Mouse (Mus musculus) right cerebral cortex, postnatal 25 days (tissue): ENCODE data around the gene Mlxipl.
"Not testable (repeated sequence)": the region's sequence is repeated elsewhere in the genome, so short reads cannot be mapped to it uniquely, and the experiment has no call there.

Experiments
- DNase-seq: peaks from one replicate; pipeline ENCODE4 v3.0.0; 2022

The Mlxipl gene

DNA sequence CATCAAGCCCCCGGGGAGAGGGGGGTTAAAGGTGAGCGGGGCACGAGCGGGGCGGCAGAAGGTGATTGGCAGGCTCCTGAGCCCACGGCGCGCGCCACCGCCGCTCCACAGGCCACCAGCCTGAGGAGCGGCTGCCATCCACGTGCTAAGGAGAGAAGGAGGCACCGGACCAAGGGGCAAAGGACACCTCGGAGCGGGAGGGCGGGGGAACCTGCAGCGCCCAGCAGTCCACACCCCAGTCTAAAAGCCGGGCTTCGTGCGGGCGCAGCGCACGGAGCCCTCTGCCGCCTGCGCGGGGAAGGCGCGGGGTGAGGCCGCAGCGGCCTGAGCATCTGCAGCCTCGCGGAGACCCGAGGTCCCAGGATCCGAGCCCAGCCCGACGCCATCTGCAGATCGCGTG is at the start of gene Mlxipl:
Mlxipl (plus strand) TSS at position 238 of the 400 bp plus-strand sequence.
- DNase-seq = no peak

DNA sequence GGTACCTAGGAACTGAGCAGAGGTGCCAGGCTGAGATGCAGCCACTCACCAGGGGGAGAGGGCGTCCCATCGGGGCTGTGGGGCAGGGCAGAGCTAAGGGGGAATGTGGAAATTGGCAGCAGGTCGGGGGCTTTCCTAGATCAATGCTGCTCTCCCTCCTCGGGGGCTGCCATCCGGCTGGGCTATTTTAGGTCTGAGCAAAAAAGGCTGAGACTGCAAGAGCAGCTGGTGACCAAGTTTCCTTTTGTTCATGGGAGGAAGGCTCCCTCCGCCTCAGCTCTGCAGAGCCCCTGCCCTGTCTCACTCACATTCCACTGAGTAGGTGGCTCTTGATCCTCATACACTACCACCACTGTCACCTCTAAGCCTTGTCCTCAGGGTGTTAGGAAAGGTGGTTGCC is 49.6 kb upstream of the Mlxipl start:
- peak; percentile 65 for DNase-seq

DNA sequence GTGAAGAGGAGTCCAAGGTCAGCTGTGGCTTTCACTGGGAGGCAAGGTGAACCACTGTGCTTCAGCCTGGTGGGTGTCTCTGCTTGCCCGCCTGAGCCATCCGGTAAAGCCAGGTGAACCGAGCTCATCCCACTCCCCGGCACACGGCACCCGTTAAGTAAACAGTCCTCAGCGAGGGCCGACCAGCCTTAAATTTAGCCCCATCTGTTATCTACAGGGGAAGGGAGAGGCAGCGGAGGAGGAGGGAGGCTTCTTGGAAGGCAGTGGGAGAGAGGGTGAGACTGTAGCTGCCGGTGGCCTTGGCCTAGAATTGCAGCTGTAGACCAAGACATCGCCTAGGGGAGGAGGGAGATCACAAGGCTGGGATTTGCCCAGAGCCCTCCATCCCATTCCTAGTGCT is 48.9 kb upstream of the Mlxipl start:
- DNase-seq = peak; percentile 55

DNA sequence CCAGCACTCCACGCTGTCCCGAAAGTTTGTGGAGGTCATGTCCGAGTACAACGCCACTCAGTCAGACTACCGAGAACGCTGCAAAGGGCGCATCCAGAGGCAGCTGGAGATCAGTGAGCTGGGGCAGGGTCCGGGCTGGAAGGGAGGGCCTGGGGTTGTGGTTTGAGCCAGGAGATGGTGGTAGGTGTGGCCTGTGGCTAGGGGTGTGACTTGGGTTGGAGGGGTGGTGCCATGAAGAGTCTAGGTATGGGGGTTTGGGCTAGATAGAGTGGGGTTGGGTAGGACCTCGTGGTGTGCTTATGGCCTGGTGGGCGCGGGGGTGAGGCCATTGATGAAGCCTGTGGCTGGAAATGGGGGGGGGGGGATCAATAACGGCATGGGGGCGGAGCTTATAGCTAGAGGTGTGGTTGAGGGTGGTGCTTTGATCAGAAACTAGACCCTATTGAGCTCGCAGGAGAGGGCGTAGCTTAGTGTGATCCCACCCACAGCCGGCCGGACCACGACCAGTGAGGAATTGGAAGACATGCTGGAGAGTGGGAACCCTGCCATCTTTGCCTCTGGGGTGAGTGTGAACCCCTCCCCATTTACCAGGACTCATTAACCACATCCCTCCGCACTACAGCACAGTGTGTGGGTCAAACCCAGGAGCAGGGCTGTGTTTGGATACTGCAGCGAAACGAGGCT is 47.4 kb upstream of the Mlxipl start:
- no peak for DNase-seq

DNA sequence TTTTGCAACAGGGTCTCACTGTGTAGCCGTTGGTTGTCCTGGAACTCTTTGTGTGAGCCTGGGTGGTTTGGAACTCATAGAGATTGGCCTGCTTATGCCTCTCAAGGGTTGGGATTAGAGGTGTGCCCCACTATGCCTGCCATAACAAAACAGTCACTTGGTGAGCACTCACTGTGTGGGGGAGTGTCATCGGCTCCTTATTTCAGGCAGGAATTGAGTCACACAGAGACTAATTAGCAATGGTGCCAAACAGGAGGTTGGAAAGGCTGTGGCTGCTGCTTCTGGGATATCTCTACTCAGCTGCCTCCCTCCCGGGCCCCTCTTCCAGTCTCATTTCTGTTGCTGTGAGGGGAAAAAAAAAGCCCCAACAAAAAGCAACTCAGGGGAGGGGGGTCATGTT is 45.1 kb upstream of the Mlxipl start:
- DNase-seq = no peak

DNA sequence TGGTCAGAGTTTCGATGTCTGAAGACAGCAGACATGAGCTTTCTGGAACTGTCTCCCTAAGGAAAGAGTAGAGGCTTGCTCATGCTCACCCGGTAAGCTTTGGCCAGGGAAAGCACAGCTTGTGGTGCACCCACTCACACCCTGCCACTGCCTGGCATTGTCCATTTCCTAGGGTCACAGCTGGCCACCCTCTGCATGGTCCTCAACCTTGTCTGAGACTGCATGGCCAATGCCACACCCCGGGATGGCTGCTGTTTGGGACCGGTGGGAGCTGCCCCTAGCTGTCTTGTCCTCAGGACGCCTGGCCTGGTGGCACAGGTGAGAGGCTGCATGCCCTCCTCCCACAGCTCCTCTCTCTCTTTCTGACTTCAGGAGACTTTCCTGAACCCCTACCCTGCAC is 41.2 kb upstream of the Mlxipl start:
- DNase-seq = no peak

DNA sequence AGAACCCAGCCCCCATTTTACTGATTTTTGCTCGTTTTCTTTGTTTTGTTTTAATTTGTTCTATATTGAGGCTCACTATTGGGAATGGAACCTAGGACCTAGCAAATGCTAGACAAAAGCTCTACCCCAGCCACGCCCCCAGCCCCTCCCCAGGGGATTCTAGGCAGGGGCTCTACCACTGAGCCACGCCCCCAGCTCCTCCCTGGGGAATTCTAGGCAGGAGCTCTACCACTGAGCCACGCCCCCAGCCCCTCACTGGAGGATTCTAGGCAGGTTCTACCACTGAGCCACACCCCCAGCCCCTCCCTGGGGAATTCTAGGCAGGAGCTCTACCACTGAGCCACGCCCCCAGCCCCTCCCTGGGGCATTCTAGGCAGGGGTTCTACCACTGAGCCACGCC is 40.4 kb upstream of the Mlxipl start:
- DNase-seq = not testable (repeated sequence)

DNA sequence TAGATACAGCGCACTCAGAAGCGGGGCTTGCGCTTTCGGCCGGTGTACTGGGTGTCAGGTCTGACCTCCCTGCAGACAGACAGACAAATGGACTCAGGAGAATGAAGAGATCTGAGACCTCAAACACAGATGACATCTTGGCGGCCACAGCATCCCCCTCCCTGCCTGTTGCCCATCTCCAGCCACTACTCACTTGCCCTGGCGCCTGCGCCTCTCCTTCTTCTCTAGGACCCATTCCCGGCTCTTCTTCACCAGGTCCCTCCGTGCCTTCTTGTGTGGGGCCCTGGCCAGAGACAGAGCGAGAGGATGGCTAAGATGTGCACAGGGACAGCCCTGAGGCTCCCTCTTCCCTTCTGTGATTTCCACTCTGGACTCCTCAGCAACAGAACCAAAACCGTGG is 36.3 kb upstream of the Mlxipl start:
- no peak for DNase-seq

DNA sequence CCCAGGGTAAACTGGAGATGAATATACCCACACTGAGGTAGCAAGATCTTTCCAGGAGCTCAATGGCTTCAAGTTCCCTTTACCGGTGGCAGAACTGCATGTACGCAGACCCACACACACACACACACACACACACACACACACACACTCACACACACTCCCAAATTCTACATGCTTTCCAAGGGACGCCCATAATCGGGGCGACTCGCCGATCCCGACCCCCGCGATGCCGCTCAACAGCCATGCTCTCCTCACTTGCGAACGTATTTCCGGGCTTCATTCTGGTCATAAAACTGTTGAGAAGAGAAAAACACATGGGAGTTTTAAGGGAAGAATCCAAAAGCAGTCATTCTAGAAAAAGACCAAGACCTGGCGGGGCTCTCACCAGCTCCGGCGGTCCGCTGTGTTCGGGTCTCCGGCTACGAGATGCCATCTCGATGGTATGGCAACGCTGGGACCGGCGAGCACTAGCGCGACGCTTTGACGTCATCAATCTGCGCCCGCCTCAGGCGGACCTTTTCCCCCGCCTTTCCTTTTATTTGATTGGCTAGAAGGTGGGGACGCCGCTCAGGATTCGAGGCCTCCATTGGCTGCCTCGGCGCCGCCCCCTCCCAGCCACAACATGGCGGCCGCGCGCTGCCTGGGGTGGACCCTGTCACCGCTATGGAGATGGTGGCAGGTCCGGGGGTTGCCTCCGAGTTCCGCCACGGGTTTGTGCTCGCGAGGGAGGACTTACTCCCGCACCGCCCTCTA is 25.9 kb upstream of the Mlxipl start, which contains the start of gene Dnajc30:
Dnajc30 (plus strand) TSS at position 574 of the 753 bp plus-strand sequence.
- peak; percentile 97 for DNase-seq

DNA sequence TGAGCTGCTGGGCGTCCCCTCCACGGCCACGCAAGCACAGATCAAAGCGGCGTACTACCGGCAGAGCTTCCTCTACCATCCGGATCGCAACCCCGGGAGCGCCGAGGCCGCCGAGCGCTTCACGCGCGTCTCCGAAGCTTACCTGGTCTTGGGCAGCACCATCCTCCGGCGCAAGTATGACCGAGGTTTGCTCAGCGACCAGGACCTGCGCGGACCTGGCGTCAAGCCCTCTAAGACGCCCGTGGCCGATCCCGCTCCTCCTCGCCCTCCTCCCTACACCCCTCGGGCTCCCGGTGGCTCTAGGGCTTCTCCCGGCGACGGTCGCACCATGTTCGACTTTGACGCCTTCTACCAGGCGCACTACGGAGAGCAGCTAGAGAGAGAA is 25.3 kb upstream of the Mlxipl start:
- DNase-seq = no peak

DNA sequence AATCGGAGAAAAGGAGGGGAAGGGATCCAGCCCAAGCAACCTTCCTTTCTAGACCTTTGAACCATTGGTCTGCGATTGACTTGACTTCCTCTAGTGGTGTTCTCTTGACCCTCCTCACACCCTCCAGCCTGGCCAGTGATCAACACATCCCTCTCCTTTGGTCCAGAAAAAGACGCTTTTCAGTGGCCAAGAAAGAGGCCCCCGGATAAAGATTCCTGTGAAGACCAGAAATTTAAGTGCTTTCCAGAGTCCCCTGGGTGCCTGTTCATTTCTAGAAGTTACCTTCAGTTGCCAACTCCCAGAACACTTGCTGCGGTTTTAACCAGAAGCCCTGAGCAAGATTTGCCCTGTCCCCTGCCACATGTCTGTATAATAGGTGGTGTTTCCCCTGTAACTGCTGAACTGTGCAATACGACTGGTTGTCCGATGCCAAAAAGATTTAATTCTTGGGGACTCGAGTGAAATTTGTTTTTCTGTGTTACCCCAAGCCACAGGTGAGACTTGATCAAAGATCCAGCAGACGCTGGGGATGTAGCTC is 24.7 kb upstream of the Mlxipl start, which contains the start of gene Bud23:
Bud23 (minus strand) TSS at position 51 of the 538 bp plus-strand sequence.
- DNase-seq = not testable (repeated sequence)

DNA sequence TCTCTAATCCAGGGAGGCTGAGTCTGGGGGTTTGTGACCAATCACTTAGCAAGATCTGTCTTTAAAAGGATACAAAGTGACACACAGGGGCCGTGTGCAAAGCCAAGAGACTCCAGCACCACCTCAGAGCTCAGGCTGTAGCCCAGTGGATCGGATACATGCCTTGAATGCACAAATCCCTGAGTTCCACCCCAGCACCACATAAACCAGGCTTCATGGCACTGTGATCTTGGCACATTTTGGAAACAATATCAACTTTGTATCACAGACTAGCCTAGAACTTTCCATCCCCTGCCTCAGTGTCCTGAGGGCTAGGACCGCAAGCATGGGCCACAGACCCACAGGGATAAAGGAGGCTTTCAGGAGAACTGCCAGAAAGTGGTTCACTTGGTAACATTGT is 23.7 kb upstream of the Mlxipl start:
- DNase-seq = no peak

DNA sequence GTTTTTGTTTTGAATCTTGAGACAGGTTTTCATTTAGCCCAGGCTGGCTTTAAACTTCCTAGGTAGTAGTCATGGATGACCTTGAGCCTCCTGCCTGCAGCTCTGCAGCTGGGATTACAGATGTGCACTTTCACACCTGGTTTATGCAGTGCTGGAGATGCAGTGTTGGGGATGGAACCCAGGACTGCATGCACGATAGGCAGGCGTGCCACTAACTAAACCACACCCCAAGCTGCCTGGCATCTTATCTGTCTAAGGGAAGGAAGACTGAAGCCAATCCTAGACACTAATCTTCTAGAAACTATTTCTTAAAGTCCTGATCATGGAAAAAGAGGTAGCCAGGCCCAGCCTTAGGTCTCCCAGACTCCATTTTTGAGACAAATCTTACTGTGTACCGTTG is 19.2 kb upstream of the Mlxipl start:
- no peak for DNase-seq

DNA sequence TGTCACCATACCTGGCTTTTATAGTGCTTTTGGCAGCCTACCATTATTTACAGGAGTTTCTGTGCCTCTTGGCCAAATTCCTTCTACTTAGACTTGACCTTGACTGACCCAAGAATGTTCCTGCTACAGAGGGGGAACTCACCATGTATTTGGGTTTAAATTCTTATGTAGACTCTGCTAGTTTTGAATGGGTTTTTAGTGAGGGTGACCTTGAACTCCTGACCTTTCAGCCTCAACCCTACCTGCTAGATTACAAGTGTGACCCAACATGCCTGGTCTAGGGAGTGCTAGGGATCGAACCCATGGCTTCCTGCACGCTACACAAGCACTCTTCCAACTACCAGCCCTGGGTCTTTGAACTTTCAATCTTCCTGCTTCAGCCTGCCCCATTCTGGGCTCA is 17.6 kb upstream of the Mlxipl start:
- DNase-seq = no peak

DNA sequence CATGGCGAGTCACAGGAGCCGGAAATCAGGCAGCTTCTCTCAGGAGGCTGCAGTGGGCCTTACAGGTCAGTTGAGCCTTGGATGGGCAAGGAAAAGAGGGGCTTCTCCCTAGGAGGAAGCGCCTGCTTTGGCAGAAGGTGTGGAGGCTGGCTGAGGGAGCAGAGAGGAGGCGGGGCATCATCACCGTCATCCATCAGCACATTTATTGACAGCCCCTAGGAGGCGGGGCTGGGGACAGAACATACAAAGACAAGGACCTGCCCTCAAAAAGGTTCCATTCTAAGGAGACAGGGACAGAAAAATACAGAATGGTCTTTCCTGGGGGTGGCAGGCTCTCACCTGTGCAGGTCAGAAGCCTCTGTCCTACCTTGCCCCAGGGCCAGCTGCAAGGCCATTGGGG is 17.0 kb upstream of the Mlxipl start:
- no peak for DNase-seq

DNA sequence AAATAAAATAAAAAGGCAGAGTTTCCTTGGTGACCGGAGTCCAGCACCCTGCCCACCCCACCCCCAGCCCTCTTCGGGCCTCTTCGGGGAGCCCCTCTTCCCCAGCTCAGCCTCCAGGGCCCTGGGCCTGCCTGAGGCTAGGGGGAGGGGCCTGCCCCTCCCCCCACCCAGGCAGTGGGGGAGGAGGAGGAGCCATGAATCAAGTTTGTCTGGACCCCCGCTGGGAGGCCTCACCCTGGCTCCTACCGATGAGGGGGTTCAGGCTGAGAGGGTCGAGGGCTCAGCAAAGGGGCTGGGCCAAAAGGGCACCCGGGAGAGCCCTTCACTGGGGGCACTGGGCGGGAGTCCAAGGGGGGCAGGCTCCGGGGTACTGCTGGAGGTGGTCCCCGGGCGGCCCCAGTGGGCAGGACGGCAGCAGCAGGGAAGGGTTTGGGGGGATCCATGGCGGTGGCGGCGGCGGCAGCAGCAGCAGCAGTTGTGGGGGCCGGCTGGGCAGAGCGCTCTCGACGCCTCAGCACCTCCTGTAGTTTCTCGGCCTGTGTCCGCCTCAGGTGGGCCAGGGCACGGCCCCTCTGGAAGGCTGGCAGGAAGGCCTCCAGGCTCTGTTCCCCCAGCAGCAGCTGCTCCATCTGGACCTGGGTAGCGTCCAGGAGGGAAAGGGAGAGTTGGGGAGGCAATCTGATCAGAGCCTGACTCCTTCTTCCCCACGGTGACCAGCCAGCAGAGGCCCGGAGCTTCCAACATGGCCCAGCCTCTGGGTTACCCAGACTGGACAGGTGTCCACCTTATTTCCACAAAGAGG is 16.1 kb upstream of the Mlxipl start:
- no peak for DNase-seq

DNA sequence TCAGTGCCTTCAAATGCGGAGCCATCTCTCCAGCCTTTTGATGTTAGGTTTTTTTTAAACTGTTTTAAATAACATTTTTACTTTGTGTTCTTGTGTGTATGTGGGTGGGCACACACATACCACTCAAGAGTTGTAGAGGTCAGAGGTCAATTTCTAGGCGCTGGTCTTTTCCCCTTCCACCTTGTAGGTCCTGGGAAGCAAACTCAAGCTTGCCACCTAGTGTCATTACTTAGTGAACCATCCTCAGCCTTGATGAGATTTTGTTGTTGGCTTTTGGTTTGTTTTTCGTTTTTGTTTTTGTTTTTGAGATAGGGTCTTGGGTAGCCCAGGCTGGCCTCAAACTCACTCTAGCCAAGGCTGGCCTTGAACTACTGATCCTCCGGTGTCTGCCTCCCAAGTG is 14.0 kb upstream of the Mlxipl start:
- no peak for DNase-seq

DNA sequence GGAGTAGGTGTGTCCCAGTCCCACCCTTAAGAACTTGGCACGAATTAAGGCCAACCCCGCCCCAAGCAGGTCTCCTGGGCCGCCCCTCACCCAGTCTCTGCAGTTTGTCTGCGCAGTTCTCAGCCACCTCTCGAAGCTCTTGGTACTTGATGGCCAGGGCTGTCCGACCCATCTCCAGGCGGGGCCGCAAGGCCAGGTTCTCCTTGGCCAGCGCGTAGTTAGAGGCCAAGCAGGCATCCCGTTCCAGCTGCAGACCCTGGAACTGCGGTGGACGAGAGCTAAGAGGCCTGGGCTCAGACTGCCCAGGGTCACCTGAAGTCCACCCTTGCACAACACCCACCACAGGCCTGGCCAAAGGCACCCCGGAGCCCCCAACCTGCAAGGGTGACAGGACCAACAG is 13.3 kb upstream of the Mlxipl start:
- no peak for DNase-seq

DNA sequence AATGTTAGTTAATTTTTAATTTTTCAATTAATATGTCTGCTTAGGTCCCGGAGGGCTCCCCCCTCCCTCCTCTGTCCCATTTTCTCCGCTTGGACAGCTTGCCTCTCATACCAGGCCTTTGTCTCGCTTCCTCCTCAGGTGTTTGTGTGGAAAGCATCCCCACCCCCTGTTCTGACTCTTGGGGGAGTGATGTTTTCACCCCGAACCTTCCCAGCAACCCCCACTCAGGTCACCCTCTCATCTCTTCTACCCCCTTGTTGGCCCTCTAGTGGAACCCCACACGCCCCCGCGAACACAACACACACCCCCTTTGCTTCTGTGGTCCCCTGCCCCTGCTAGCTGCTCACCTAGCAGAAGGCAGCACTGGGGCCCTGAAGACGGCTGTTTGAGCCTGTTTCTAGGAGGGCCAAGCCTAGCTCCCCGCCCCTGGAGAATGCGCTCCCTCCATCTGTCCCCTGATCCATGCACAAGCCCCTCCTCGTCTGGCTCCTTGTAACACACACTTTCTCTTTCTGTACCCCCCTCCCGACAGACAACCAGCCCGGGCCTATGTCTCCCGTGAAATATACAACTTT is 12.7 kb upstream of the Mlxipl start:
- DNase-seq = no peak

DNA sequence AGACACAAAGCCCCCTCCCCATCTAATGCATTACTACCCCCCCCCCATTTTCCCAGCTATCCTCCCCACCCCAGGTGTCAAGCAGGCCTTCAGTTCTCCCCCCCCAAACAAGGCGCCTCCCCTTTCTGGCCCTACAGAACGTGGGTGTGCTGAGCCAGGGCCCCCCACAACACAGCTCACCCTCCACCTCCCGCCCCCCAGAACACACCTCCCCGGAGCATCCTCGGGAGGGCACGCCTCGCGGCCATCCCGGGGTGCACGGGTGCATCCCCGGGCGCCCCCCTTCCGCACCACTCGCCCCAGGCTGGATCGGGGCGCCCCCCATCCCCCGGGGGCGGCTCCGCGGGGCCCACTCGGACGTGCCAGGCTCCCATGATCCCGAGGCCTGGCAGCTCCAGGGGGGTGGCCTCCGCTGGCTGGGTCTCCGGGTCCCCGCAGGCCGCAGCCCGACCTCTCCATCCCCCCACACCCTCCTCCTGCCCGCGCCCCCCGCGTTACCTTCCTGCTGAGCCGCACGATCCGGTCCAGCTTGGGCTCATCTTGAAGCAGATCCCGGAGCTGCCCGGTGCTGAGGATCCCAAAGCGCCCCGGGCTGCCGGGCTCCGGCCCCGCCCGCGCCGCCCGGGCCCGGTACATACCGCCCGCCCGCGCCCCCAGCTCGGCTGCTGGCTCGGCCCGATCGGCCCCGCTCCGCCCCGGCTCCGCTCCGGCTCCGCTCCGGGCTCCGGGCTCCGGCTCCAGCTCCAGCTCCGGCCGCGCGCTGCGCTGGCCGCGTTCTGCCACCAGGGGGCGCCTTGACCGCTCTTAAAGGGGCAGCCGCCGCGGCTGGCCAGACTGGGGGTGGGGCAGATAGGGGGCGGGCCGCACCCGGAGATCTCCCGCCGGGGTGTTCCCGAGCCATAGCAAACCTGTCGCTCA is 11.9 kb upstream of the Mlxipl start, which contains the start of gene Vps37d:
Vps37d (minus strand) TSS at position 703 of the 918 bp plus-strand sequence.
- DNase-seq = peak; percentile 94

DNA sequence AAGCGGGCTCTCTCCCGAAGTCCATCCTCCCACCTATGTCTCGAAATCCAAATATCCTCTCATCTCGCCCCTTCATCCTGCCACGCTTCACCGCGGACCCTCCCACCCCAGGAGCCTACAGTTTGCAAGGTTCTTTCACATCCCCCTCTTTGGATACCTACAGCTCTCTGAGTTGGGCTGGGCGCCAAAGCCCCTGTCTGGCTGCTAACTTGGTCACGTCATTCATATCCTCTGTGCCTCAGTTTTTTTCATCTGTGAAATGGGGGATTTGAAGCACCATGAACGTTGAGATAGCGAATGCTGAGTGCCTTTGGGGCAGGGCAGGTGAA is 11.2 kb upstream of the Mlxipl start:
- DNase-seq = no peak

DNA sequence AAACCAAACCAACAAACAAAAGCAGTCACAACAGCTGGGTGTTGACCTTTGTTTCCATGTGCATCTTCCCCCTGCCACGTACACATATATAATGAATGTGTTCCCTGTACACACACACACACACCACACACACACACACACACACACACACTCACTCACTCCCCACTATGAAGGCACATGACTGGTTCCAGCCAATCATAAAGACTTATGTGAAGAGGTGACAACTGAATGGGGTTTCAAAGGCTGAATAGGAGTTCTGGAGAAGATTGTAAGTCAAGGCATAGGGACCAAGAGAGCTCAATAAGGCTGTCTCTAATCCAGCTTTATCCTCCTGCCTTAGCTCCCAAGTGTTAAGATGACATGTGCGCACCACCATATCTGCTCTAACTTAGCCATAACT is 10.1 kb upstream of the Mlxipl start:
- DNase-seq = no peak
